Mouse (Mus musculus) intestine, embryonic 15.5 days (tissue): ENCODE data around the gene Kcnk13. TPM values are rescaled to one million over a fixed set of nuclear protein-coding genes. Genes with fewer than 3 reads are reported as not detected.
A peak's percentile ranks its signal among the peaks of the same experiment; 100 is the strongest.

ENCODE experiments used
- ATAC-seq: fragments of 200-750 bp; cut with Nextera tagmentation; 2 replicates; pipeline ENCODE4 v1.8.0; 2017; ENCODE audit warnings: moderate TSS enrichment, moderate library complexity
- H3K27ac ChIP-seq: fragments of 300-500 bp; sonication (generic); 2 replicates; pipeline ENCODE4 v1.5.1; 2015; ENCODE audit warnings: mild to moderate bottlenecking, inconsistent platforms
- H3K27me3 ChIP-seq: fragments of 300-500 bp; sonication (generic); replicated peaks from 2 replicates; pipeline ENCODE4 v1.6.1; 2015; ENCODE audit warnings: inconsistent platforms
- H3K36me3 ChIP-seq: fragments of 300-500 bp; sonication (generic); 2 replicates; pipeline ENCODE4 v1.6.1; 2015; ENCODE audit warnings: inconsistent platforms
- H3K4me1 ChIP-seq: fragments of 300-500 bp; sonication (generic); replicated peaks from 2 replicates; pipeline ENCODE4 v1.6.1; 2015; ENCODE audit warnings: inconsistent platforms
- H3K4me2 ChIP-seq: fragments of 300-500 bp; sonication (generic); replicated peaks from 2 replicates; pipeline ENCODE4 v1.6.1; 2015; ENCODE audit warnings: mild to moderate bottlenecking, inconsistent platforms
- H3K4me3 ChIP-seq: fragments of 300-500 bp; sonication (generic); replicated peaks from 2 replicates; pipeline ENCODE4 v1.5.1; 2015; ENCODE audit warnings: inconsistent platforms
- H3K9ac ChIP-seq: fragments of 300-500 bp; sonication (generic); 2 replicates; pipeline ENCODE4 v1.6.1; 2015; ENCODE audit warnings: inconsistent platforms
- H3K9me3 ChIP-seq: fragments of 300-500 bp; sonication (generic); 2 replicates; pipeline ENCODE4 v1.6.1; 2016; ENCODE audit warnings: inconsistent platforms
- WGBS: fragments of 180-500 bp; shearing (Covaris S2); methylation state at CpG from one replicate; pipeline ENCODE4 v1.1.7; 2015; 5-methylcytosine and 5-hydroxymethylcytosine counted together
- polyA plus RNA-seq: library from polyadenylated mRNA; unstranded; fragments of >200 nt; fragmentation: Nextera tagmentation; extraction: Ambion mirVana; gene quantifications from 2 replicates; pipeline ENCODE4 v1.2.1, GENCODE M21; 2015

The Kcnk13 gene
- polyA plus RNA-seq, 1 experiment from 2014 or later: 0.72 TPM

DNA sequence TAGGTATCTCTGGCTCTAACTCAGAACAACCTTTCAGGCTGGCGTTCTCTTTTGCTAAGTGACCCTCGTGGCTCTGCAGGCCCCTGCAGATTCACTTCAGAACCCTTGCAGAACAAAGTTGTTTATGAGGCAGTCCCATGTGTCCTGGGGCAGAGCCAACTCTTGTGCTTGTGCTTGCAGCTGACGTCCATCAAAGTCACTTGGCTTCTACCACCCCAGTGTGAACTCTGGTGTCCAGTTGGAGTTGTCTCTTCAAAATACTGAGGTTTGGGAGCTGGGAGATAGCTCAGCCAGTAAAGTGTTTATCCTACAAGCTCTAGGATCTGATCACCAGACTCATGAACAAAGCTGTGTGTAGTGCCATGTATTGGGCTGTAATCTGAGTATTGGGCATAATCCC is 37.6 kb downstream of the Kcnk13 start:
- no peak overlapping the region for H3K4me2 ChIP-seq
- H3K4me3 ChIP-seq: no peak overlapping the region
- H3K27me3 ChIP-seq: no peaks in the 10 kb centered on the region
- no peaks in the 10 kb centered on the region for H3K9me3 ChIP-seq
- no peak for ATAC-seq
- H3K4me1 ChIP-seq: no peaks in the 10 kb centered on the region
- WGBS: 47% methylated on average over 3 of the region's 3 CpGs
- no peaks in the 10 kb centered on the region for H3K36me3 ChIP-seq
- H3K27ac ChIP-seq: no peak overlapping the region
- H3K9ac ChIP-seq: no peak overlapping the region

GRCm38 (mm10) chr12:100002914-100003587 is 38.8 kb downstream of the Kcnk13 start:
- ATAC-seq: peak; percentile 61
- Histone ChIP-seq H3K9me3 (no peaks in the 10 kb centered on the region), H3K4me3 (no peak overlapping the region), H3K4me1 (no peaks in the 10 kb centered on the region), H3K27me3 (no peaks in the 10 kb centered on the region), H3K27ac (no peak overlapping the region), H3K36me3 (no peaks in the 10 kb centered on the region), H3K4me2 (no peak overlapping the region), H3K9ac (no peak overlapping the region)
- WGBS: 36% methylated on average over 8 of the region's 8 CpGs

- H3K27me3 ChIP-seq: no peaks in the 10 kb centered on the region
- H3K4me2 ChIP-seq: no peak overlapping the region
- H3K9me3 ChIP-seq: no peaks in the 10 kb centered on the region
- H3K4me1 ChIP-seq: no peaks in the 10 kb centered on the region
- 84% methylated on average over 5 of the region's 5 CpGs for WGBS
- H3K4me3 ChIP-seq: no peak overlapping the region
- H3K36me3 ChIP-seq: no peaks in the 10 kb centered on the region
- H3K27ac ChIP-seq: no peak overlapping the region
- no peak overlapping the region for H3K9ac ChIP-seq
- no peak for ATAC-seq
These were observed 41.0 kb downstream of the Kcnk13 start for GRCm38 (mm10) chr12:100005285-100005684.

GRCm38 (mm10) chr12:100006681-100007080 is 42.4 kb downstream of the Kcnk13 start:
- H3K4me2 ChIP-seq: no peak overlapping the region

GRCm38 (mm10) chr12:100012839-100013238 is 48.5 kb downstream of the Kcnk13 start:
- H3K4me1 ChIP-seq: no peaks in the 10 kb centered on the region
- no peaks in the 10 kb centered on the region for H3K36me3 ChIP-seq
- no peaks in the 10 kb centered on the region for H3K9me3 ChIP-seq
- H3K27ac ChIP-seq: no peak overlapping the region
- H3K4me3 ChIP-seq: no peak overlapping the region
- 88% methylated on average over 3 of the region's 3 CpGs for WGBS
- no peak overlapping the region for H3K9ac ChIP-seq
- H3K4me2 ChIP-seq: no peak overlapping the region
- no peaks in the 10 kb centered on the region for H3K27me3 ChIP-seq
- ATAC-seq: no peak

More at GRCm38 (mm10) chr12:100006681-100007080, 42.4 kb downstream of the Kcnk13 start:
- ATAC-seq: no peak
- Histone ChIP-seq H3K9ac (no peak overlapping the region), H3K4me1 (no peaks in the 10 kb centered on the region), H3K36me3 (no peaks in the 10 kb centered on the region), H3K27ac (no peak overlapping the region), H3K4me3 (no peak overlapping the region), H3K9me3 (no peaks in the 10 kb centered on the region), H3K27me3 (no peaks in the 10 kb centered on the region)
- WGBS: 55% methylated on average over 2 of the region's 2 CpGs

DNA sequence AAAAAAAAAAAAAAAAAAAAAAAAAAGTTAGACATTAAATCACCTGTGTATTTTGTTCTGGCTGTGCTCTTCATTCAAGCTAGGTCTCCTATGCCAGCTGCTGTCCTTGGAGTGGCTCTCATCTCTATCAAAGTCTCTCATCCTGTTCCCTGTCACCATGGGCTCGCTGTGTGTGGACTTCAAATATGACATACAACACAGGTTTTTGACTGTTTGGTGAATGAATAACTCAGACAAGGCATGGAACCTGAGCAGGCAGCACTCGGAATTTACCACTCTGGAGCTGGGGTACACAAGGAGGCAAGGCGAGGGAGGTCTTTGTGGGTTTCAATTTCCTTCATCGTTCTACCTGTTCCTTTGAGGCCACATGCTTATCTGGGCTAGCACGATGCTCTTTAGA is 50.8 kb downstream of the Kcnk13 start:
- Histone ChIP-seq H3K4me1 (no peaks in the 10 kb centered on the region), H3K27me3 (no peaks in the 10 kb centered on the region), H3K27ac (no peak overlapping the region), H3K9me3 (no peaks in the 10 kb centered on the region), H3K4me3 (no peak overlapping the region), H3K4me2 (no peak overlapping the region), H3K36me3 (no peaks in the 10 kb centered on the region), H3K9ac (no peak overlapping the region)
- ATAC-seq: no peak
- 77% methylated on average over 5 of the region's 5 CpGs for WGBS

DNA sequence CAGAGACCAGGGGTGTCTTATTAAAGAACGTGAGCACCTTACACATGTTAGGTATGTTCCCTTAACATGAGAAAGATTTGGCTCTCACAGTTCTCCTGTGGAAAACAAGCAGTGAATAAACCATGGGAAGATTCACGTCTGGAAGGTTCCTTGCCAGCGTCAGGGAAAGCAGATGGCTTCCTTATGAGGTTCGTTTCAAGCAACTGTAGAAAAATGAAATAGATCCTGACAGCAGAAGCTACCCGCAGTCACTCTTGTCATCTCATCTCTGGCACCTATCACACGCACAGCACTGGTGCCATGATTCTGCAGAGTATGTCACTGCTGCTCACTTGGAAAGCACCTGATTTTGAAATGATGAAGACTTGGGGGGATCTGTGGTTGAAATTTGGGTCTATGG is 53.4 kb downstream of the Kcnk13 start:
- Histone ChIP-seq H3K27me3 (no peaks in the 10 kb centered on the region), H3K9me3 (no peaks in the 10 kb centered on the region), H3K4me1 (no peaks in the 10 kb centered on the region), H3K4me2 (no peak overlapping the region), H3K9ac (no peak overlapping the region), H3K36me3 (no peaks in the 10 kb centered on the region), H3K27ac (no peak overlapping the region), H3K4me3 (no peak overlapping the region)
- 81% methylated on average over 6 of the region's 6 CpGs for WGBS
- no peak for ATAC-seq

GRCm38 (mm10) chr12:100022490-100022889 is 58.2 kb downstream of the Kcnk13 start:
- H3K4me2 ChIP-seq: no peak overlapping the region
- H3K9me3 ChIP-seq: no peaks in the 10 kb centered on the region
- H3K27ac ChIP-seq: no peak overlapping the region
- no peaks in the 10 kb centered on the region for H3K27me3 ChIP-seq
- H3K4me3 ChIP-seq: no peak overlapping the region
- H3K36me3 ChIP-seq: no peaks in the 10 kb centered on the region
- 80% methylated on average over 5 of the region's 5 CpGs for WGBS
- no peaks in the 10 kb centered on the region for H3K4me1 ChIP-seq
- no peak for ATAC-seq
- no peak overlapping the region for H3K9ac ChIP-seq

DNA sequence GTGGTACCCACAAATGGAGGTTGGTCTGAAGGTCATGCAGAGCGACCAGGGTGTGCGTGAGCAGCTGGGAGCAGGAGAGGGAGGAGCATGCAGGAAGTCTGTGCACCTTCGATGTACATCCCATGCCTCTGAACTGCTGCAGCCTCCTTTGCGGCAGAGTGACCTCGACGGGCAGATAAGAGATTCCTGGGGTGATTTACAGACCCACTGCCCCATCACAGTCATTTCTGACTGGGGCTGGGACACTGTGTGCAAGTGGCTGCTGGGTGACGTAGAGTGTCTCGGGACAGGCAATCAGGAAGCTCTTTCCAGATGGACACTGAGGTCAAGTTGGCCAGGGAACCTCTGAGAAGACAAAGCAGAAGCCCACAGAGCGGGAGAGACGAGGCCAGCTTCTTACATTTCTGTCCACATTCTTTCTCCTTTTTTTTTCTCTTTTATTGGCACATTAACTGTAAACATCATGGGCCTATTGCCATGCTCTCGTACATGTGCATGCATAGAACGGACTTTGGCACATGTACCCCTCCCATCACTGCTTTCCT is 59.6 kb downstream of the Kcnk13 start:
- 57% methylated on average over 12 of the region's 12 CpGs for WGBS
- Histone ChIP-seq H3K9me3 (no peaks in the 10 kb centered on the region), H3K4me1 (no peaks in the 10 kb centered on the region), H3K9ac (no peak overlapping the region), H3K27ac (no peak overlapping the region), H3K4me3 (no peak overlapping the region), H3K27me3 (no peaks in the 10 kb centered on the region), H3K36me3 (no peaks in the 10 kb centered on the region), H3K4me2 (no peak overlapping the region)
- ATAC-seq: no peak

- no peaks in the 10 kb centered on the region for H3K27me3 ChIP-seq
- H3K4me3 ChIP-seq: no peak overlapping the region
- no peak overlapping the region for H3K9ac ChIP-seq
- no peak overlapping the region for H3K4me2 ChIP-seq
- H3K27ac ChIP-seq: no peak overlapping the region
- H3K36me3 ChIP-seq: no peaks in the 10 kb centered on the region
- H3K9me3 ChIP-seq: no peaks in the 10 kb centered on the region
- 71% methylated on average over 11 of the region's 11 CpGs for WGBS
- no peak for ATAC-seq
- H3K4me1 ChIP-seq: no peaks in the 10 kb centered on the region
These were observed 61.4 kb downstream of the Kcnk13 start for GRCm38 (mm10) chr12:100025675-100026074.

GRCm38 (mm10) chr12:100026715-100027245 is 62.5 kb downstream of the Kcnk13 start:
- H3K27ac ChIP-seq: no peak overlapping the region
- H3K4me2 ChIP-seq: no peak overlapping the region
- H3K27me3 ChIP-seq: no peaks in the 10 kb centered on the region
- no peaks in the 10 kb centered on the region for H3K36me3 ChIP-seq
- 73% methylated on average over 7 of the region's 7 CpGs for WGBS
- no peak overlapping the region for H3K4me3 ChIP-seq
- no peak overlapping the region for H3K9ac ChIP-seq
- no peaks in the 10 kb centered on the region for H3K9me3 ChIP-seq
- no peak for ATAC-seq
- no peaks in the 10 kb centered on the region for H3K4me1 ChIP-seq

- ATAC-seq: no peak
- 73% methylated on average over 7 of the region's 7 CpGs for WGBS
These were observed 63.0 kb downstream of the Kcnk13 start for GRCm38 (mm10) chr12:100027281-100027680.

DNA sequence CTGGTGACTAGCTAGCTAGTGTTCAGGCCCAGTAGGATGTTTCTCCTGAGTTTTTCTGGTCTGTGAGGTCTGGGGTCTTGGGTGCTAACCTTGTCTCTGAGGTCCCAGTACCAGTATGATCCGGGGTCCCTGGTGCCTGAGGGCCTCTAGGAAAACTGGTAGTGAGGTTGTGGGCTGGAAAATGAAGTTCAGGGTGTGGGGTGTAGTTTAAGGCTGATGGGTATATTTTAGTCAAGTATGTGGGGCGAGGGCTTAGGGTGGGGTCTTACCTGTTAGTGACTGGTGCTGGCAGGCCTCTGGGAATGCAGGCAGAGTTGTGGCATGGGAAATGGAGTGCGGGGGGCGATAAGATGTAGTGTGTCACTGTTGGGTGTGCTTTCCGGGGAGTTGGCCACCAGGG is 67.4 kb downstream of the Kcnk13 start:
- 82% methylated on average over 5 of the region's 5 CpGs for WGBS
- Histone ChIP-seq H3K27ac (no peak overlapping the region), H3K4me3 (no peak overlapping the region), H3K4me1 (no peaks in the 10 kb centered on the region), H3K4me2 (no peak overlapping the region), H3K9me3 (no peaks in the 10 kb centered on the region), H3K36me3 (no peaks in the 10 kb centered on the region), H3K9ac (no peak overlapping the region), H3K27me3 (no peaks in the 10 kb centered on the region)
- no peak for ATAC-seq

More at GRCm38 (mm10) chr12:100027281-100027680, 63.0 kb downstream of the Kcnk13 start:
- Histone ChIP-seq H3K4me3 (no peak overlapping the region), H3K36me3 (no peaks in the 10 kb centered on the region), H3K27me3 (no peaks in the 10 kb centered on the region), H3K9me3 (no peaks in the 10 kb centered on the region), H3K9ac (no peak overlapping the region), H3K27ac (no peak overlapping the region), H3K4me2 (no peak overlapping the region), H3K4me1 (no peaks in the 10 kb centered on the region)
